Mouse (Mus musculus): ENCODE measurements around the gene Thumpd3. TPM values are rescaled to one million over a fixed set of nuclear protein-coding genes. Genes with fewer than 3 reads are reported as not detected.

Gene Thumpd3
- polyA plus RNA-seq (2015; fragmentation: Nextera tagmentation; extraction: Ambion mirVana): 38.0 and 52.7 TPM in 2 replicates

DNA sequence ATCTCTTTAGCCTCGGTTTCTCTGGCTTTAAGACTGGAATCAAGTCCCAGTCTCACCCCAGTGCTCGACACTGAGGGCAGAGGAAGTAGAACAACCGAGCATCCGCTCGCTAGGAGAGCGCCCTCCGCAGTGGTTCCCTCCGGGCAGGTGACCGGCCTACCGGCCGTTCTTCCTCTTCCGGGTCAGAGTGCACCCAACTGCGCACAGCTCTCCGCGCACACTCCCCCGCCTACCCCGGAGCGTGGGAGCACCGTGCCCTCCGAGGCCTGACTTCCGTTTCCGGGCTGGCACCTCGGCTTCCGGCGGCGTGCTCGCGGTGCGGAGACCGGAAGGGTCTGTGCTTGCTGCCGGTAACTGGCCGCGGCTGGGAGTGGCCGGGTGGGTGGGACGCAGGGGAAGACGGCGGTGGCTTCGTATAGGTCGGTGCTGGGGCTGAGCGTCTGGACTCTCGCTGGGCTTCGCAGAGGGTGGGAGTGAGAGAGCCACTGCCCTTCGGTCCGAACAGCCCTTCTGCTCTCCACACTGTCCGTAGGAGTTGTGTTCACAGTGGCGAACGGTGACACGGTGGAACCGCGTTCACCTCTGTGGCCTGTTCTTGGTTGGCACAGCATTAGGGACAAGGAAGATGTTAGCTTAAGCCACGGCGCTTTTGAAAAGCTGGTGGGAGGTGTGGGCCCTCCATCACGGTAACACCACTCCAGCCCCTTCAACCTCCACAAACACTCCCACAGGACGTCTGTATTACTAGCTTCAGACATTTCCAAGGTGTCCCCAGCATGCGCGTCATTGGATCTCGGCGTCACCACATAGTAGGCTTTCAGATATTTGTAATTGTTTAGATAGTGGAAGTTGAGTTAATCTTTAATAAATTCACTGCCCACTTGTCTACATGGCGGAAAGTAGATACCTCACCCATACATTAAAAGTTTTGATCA is at the start of gene Thumpd3:
Thumpd3 (plus strand) TSS at position 185 of the 935 bp plus-strand sequence.

DNA sequence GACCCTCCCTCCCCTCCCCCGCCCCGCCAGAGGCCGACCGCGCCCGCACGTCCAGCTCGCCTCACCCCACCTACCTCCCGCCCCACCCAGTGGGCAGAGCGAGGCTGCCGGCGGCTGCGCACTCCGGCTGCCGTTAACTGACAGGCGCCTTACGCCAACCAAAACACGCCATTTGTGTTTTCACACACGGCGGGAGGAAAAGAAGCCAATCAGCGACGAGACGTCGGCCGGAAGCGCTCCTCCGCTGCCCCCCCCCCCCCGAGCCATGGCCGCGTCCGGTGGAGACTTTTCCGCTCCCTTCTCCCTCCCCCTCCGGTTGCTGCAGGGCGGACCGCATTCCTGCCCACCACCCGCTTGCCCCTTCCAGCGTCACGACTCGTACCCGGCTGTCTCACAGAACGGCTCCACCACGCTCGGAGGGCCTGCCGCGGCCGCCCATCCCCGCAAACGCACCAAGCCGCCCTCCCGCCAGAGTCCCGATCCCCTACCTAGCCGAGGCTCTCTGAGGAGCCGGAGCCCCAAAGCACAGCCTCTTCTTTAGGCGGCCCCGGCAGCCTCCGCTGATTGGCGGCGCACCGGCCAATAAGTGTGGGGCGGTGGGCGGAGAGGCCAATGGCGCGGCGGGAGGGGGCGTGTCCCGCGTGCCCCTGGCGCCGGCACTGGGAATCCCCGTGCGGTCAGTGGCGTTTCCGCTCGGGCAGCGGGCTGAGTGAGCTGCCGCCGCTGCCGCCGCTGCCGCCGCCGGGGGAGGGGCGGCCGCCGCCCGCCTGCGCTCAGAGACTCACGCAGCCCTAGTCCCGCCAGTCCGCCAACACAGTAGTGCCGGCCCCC is 30.9 kb downstream of the Thumpd3 start, which contains the start of gene Setd5:
Setd5 (plus strand) TSS at position 680 of the 831 bp plus-strand sequence.

Other genes starting within 250 kb of the Thumpd3 start
- gene Srgap3, start 99.0 kb upstream of the Thumpd3 start, polyA plus RNA-seq (2015; fragmentation: Nextera tagmentation; extraction: Ambion mirVana): 3.2 and 4.6 TPM in 2 replicates
- 35.5 and 55.9 TPM in 2 replicates for gene Setd5, start 31.1 kb downstream of the Thumpd3 start, polyA plus RNA-seq (2015; fragmentation: Nextera tagmentation; extraction: Ambion mirVana)
- gene Lhfpl4, start 149.2 kb downstream of the Thumpd3 start, polyA plus RNA-seq (2015; fragmentation: Nextera tagmentation; extraction: Ambion mirVana): 4.2 and 6.2 TPM in 2 replicates
- gene Mtmr14, start 191.6 kb downstream of the Thumpd3 start, polyA plus RNA-seq (2015; fragmentation: Nextera tagmentation; extraction: Ambion mirVana): 30.8 and 32.0 TPM in 2 replicates
- 0.11 TPM in 2 replicates for gene Cpne9, start 236.1 kb downstream of the Thumpd3 start, polyA plus RNA-seq (2015; fragmentation: Nextera tagmentation; extraction: Ambion mirVana)

Data from adrenal gland, postnatal 0 days (tissue).